Mouse (Mus musculus): Measurements from ENCODE around the gene Taar8a. TPM values are rescaled to one million over a fixed set of nuclear protein-coding genes. Genes with fewer than 3 reads are reported as not detected.

Taar8a gene
- not detected for polyA plus RNA-seq (2015; fragmentation: Illumina TruSeq; extraction: RNeasy Lipid Tissue Mini Kit (QIAGEN cat#74804); ENCODE audit: insufficient read depth, low read depth, low replicate concordance)

GRCm38 (mm10) chr10:24076200-24076599 lies at the start of gene Taar8a:
TSS of gene Taar8a (plus strand) at chr10:24076500.

GRCm38 (mm10) chr10:24026922-24027321 lies 49.4 kb upstream of the Taar8a start, which contains the start of gene Taar7d:
TSS of gene Taar7d (plus strand) at chr10:24027222.

GRCm38 (mm10) chr10:24037314-24037713 lies 39.0 kb upstream of the Taar8a start, which contains the start of gene Taar7e:
TSS of gene Taar7e (plus strand) at chr10:24037614.

GRCm38 (mm10) chr10:24049210-24049609 lies 27.1 kb upstream of the Taar8a start, which contains the start of gene Taar7f:
TSS of gene Taar7f (plus strand) at chr10:24049510.

GRCm38 (mm10) chr10:24092194-24092593 lies 15.9 kb downstream of the Taar8a start, which contains the start of gene Taar8b:
TSS of gene Taar8b (minus strand) at chr10:24092294.

GRCm38 (mm10) chr10:24101812-24102211 lies 25.5 kb downstream of the Taar8a start, which contains the start of gene Taar8c:
TSS of gene Taar8c (minus strand) at chr10:24101912.

GRCm38 (mm10) chr10:24109434-24109833 lies 33.1 kb downstream of the Taar8a start, which contains the start of gene Taar9:
TSS of gene Taar9 (minus strand) at chr10:24109534.

Other genes starting within 250 kb of the Taar8a start
- gene Vnn3, start 225.0 kb upstream of the Taar8a start, polyA plus RNA-seq (2015; fragmentation: Illumina TruSeq; extraction: RNeasy Lipid Tissue Mini Kit (QIAGEN cat#74804); ENCODE audit: insufficient read depth, low read depth, low replicate concordance), result not detected
- gene Vnn1, start 181.8 kb upstream of the Taar8a start, polyA plus RNA-seq (2015; fragmentation: Illumina TruSeq; extraction: RNeasy Lipid Tissue Mini Kit (QIAGEN cat#74804); ENCODE audit: insufficient read depth, low read depth, low replicate concordance), result 0.66 TPM
- gene Taar1, start 156.1 kb upstream of the Taar8a start, polyA plus RNA-seq (2015; fragmentation: Illumina TruSeq; extraction: RNeasy Lipid Tissue Mini Kit (QIAGEN cat#74804); ENCODE audit: insufficient read depth, low read depth, low replicate concordance), result not detected
- not detected for gene Taar2, start 137.9 kb upstream of the Taar8a start, polyA plus RNA-seq (2015; fragmentation: Illumina TruSeq; extraction: RNeasy Lipid Tissue Mini Kit (QIAGEN cat#74804); ENCODE audit: insufficient read depth, low read depth, low replicate concordance)
- not detected for gene Taar3, start 126.9 kb upstream of the Taar8a start, polyA plus RNA-seq (2015; fragmentation: Illumina TruSeq; extraction: RNeasy Lipid Tissue Mini Kit (QIAGEN cat#74804); ENCODE audit: insufficient read depth, low read depth, low replicate concordance)
- not detected for gene Taar4, start 116.0 kb upstream of the Taar8a start, polyA plus RNA-seq (2015; fragmentation: Illumina TruSeq; extraction: RNeasy Lipid Tissue Mini Kit (QIAGEN cat#74804); ENCODE audit: insufficient read depth, low read depth, low replicate concordance)
- not detected for gene Taar5, start 105.8 kb upstream of the Taar8a start, polyA plus RNA-seq (2015; fragmentation: Illumina TruSeq; extraction: RNeasy Lipid Tissue Mini Kit (QIAGEN cat#74804); ENCODE audit: insufficient read depth, low read depth, low replicate concordance)
- gene Taar6, start 90.9 kb upstream of the Taar8a start, polyA plus RNA-seq (2015; fragmentation: Illumina TruSeq; extraction: RNeasy Lipid Tissue Mini Kit (QIAGEN cat#74804); ENCODE audit: insufficient read depth, low read depth, low replicate concordance), result not detected
- not detected for gene Taar7a, start 83.0 kb upstream of the Taar8a start, polyA plus RNA-seq (2015; fragmentation: Illumina TruSeq; extraction: RNeasy Lipid Tissue Mini Kit (QIAGEN cat#74804); ENCODE audit: insufficient read depth, low read depth, low replicate concordance)
- not detected for gene Taar7b, start 76.6 kb upstream of the Taar8a start, polyA plus RNA-seq (2015; fragmentation: Illumina TruSeq; extraction: RNeasy Lipid Tissue Mini Kit (QIAGEN cat#74804); ENCODE audit: insufficient read depth, low read depth, low replicate concordance)
- gene Taar7d, start 49.3 kb upstream of the Taar8a start, polyA plus RNA-seq (2015; fragmentation: Illumina TruSeq; extraction: RNeasy Lipid Tissue Mini Kit (QIAGEN cat#74804); ENCODE audit: insufficient read depth, low read depth, low replicate concordance), result not detected
- not detected for gene Taar7e, start 38.9 kb upstream of the Taar8a start, polyA plus RNA-seq (2015; fragmentation: Illumina TruSeq; extraction: RNeasy Lipid Tissue Mini Kit (QIAGEN cat#74804); ENCODE audit: insufficient read depth, low read depth, low replicate concordance)
- not detected for gene Taar7f, start 27.0 kb upstream of the Taar8a start, polyA plus RNA-seq (2015; fragmentation: Illumina TruSeq; extraction: RNeasy Lipid Tissue Mini Kit (QIAGEN cat#74804); ENCODE audit: insufficient read depth, low read depth, low replicate concordance)
- not detected for gene Taar8b, start 15.8 kb downstream of the Taar8a start, polyA plus RNA-seq (2015; fragmentation: Illumina TruSeq; extraction: RNeasy Lipid Tissue Mini Kit (QIAGEN cat#74804); ENCODE audit: insufficient read depth, low read depth, low replicate concordance)
- gene Taar8c, start 25.4 kb downstream of the Taar8a start, polyA plus RNA-seq (2015; fragmentation: Illumina TruSeq; extraction: RNeasy Lipid Tissue Mini Kit (QIAGEN cat#74804); ENCODE audit: insufficient read depth, low read depth, low replicate concordance), result not detected
- not detected for gene Taar9, start 33.0 kb downstream of the Taar8a start, polyA plus RNA-seq (2015; fragmentation: Illumina TruSeq; extraction: RNeasy Lipid Tissue Mini Kit (QIAGEN cat#74804); ENCODE audit: insufficient read depth, low read depth, low replicate concordance)
- 11.3 TPM for gene Stx7, start 72.8 kb downstream of the Taar8a start, polyA plus RNA-seq (2015; fragmentation: Illumina TruSeq; extraction: RNeasy Lipid Tissue Mini Kit (QIAGEN cat#74804); ENCODE audit: insufficient read depth, low read depth, low replicate concordance)
- not detected for gene Moxd1, start 147.0 kb downstream of the Taar8a start, polyA plus RNA-seq (2015; fragmentation: Illumina TruSeq; extraction: RNeasy Lipid Tissue Mini Kit (QIAGEN cat#74804); ENCODE audit: insufficient read depth, low read depth, low replicate concordance)

Data from pancreas, adult 10 weeks (tissue).